Mouse (Mus musculus): ENCODE data around the gene Micu1.

- no peak for TF ChIP-seq POLR2A (IDR thresholded peaks at IDR 0.05; ENCODE audit: borderline replicate concordance, extremely low read depth, low read depth, low read length)
- TF ChIP-seq CTCF (IDR thresholded peaks at IDR 0.05; ENCODE audit: insufficient read depth, low read length): no peak
Observed at GRCm38 (mm10) chr10:59692441-59692840, 9.8 kb upstream of the Micu1 start.
